Mouse (Mus musculus): ENCODE measurements at regions not wholly inside any gene's neighbourhood (a gene's known extent, or its start where the extent isn't known, plus 50 kb on each side); places are given as distances from the start of the nearest gene placed in this dataset.

DNA sequence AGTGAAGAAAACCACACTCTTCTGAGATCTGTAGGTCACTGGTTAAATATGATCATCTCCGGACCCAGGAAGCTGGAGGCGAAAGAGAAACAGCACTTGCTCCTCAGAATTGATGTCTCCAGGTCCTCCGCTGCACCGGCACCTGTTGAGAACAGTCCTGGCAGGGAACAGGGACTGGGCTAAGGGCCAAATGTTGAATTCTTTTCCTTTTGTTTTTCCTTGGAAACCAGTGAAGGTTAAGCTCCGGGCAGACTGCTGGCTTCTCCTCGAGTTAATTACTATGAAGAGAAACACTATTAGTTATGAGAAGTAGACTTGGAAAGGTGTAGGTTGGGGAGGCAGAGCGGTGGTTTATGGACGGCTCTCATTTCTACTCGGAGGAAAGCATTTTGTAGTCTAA lies 242.7 kb downstream of the Rngtt start:
- DNase-seq, result no peak

DNA sequence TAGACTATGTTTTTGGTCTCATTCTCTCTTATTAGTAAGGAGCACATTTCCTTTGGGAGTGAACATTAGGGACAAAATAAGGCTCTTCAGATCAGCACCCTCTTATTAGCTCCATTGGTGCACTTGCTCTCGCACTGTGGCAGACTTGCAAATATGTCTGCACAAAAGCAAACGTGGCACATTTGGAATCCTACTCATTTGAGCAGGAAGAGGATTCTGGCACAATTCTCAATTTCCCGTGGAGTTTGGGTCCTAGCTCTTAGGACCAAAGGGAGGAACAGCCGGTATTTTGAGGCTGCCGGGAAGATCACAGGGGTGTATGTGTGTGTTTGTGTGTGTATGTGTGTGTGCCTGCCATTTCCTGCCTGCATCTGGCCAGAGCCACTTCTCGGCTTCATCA lies 244.5 kb downstream of the Rngtt start:
- DNase-seq, result no peak

DNA sequence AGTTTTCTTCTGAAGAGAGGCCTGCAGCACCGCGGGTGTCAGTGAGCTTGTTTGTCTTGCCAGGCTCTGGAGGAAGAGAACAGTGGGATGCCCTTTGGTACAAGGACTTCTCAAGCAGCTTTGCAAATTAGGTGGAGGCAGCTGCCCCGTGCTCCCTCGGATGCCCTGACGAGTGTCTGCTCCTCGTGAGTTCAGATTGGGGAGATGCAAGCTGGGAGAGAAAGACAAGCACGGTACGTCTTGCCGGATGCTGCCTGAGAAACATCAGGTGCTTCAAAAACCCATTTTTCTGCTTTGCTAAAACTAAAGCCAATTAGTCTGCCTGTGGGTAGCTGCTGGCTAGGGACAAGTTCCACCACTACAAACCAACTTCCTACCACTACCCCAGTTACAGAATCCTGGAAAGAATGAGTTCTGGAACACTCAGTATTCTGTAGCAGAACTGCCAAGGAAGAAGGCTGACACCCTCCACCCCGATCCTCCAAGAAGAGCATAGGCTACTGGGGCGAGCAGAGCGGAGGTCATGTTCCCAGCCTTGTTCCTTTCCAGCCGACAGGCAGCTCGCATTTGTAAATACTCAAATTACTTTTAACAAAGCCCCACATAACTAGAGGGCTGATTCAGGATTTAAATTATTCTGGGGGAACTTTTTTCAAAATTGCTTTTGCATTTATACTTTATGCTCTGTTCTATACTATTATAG lies 245.3 kb downstream of the Rngtt start:
- DNase-seq, result no peak

DNA sequence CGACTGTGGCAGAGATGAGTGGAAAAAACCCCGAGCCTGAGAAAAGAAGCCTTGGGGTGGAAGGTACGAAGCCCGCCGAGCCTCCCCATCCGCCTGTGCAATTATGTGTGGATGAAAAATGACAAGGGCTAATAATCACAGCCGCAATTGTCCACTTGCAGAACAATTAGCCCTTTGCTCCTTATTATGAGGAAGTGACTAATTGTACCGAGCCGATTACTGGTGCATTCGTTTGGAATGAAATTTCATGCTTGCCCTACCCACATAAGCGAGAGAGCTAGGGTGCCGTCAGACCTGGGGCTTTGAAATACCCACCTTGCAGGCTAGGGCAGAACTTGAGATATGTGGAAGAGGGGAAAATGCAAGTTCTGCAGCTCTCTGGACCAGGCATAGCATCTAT lies 245.9 kb downstream of the Rngtt start:
- no peak for DNase-seq

DNA sequence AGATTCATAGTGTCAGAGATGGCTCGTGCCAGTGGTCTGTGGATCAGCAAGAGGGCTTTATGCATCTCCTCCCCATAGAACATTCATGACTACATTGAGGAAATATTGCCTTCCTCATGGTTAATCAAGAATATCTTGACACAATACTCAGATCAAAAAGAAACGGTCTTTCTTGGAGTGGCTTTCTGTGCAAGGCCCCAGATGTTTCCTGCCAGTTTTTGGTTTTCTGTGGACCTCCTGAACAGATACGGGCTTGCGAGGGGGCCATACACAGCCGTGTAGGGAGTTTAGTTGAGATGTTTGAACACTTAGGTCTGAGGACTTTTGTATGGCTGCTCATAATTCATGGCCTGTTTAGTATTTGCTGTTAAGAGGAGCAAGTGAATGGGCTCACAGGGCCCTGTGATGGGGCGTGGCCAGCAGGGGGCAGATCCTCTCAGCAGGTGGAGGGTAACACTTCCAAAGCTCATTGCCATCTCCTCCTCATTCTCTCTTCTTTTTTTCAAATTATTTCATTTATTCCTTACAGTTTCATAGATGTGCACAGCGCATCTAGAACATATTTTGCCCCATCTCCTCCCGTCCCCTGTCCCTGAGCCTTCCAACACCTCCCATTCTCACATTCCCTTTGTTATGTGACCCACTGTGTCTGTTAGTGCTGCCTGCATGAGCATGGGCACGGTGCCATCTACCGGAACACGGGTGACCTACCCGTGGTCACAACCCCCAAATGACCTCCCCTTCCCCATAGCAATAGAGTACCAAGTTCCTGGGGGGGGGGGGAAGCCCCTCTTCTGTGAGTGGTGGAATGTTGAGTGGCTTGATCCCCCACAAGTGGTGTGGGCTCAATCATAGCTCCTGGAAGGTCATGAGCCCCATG lies 246.8 kb downstream of the Rngtt start:
- DNase-seq, result no peak

DNA sequence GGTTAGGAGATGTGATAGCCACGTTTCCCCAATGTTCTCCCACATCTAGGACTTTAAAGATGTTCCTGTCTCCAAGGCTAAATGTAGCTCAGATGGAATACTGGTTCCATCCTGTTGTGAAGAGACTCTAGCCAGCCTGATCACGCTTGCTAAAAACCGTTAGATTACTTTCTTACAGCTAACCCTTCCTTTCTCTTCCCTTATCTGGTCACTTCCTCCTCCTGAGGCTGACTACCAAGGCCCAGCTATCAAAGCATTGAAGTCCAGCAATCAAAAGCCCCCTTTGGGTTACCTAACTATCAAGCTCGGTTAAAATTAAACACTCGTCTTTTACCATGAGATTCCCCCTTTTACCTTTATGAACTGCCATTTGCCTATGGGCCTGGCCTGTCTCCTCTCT lies 260.2 kb downstream of the Rngtt start:
- no peak for DNase-seq

DNA sequence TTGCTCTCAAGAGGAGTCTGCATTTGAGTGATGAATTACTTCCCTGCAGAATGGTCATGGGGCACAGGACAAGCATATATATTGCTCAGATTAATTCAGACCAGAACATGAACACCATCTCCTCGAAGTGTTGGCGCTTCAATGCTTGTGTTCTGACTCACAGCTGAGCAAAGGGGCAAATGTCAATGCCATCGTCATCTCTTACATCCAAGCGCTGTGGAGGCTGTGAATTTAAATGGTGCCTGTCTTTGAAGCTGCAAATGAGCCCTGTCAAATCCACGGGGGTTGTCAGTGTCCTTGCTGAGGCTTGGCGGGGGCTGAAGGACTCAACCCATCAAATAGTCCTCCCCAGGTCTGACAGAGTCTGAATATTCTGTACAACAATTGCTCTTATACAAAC lies 261.2 kb downstream of the Rngtt start:
- no peak for DNase-seq

DNA sequence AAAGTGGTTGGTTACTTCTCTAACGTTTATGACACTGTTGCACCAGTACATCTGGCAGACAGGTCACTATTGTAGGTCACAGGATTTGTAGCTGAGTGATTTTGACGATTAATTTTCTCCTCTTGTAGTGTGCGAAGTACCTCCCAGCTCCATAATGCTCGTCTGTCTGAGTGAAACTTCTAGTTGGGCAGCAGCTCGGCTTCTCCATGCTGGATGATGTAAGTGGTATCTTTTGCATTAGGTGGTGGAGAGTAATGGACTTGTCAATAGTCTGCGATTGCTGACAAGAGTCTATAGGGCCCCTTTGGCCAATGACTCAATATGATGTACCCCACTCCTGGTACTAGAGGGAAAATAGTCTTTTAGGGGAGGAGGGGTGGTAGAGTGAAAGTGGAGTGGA lies 267.5 kb downstream of the Rngtt start:
- DNase-seq, result no peak

DNA sequence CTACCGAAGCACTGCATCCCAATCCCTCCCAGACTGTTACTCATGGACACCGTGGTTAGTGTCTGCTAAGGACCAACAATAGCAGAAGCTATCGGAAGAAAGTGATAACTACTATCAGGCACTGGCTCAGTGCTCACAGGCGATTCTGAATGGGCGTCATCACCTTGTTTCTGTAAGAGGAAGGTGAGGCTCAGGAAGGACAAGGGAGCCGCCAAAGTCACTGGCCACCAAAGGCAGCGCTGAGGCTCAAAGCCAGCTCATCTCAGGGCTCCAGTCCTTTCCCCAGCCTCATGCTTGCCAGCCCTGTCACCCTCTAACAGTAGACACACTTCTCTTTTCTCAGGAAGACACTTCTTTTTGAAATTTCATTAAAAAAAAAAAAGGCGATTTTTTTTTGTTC lies 270.4 kb downstream of the Rngtt start:
- no peak for DNase-seq

DNA sequence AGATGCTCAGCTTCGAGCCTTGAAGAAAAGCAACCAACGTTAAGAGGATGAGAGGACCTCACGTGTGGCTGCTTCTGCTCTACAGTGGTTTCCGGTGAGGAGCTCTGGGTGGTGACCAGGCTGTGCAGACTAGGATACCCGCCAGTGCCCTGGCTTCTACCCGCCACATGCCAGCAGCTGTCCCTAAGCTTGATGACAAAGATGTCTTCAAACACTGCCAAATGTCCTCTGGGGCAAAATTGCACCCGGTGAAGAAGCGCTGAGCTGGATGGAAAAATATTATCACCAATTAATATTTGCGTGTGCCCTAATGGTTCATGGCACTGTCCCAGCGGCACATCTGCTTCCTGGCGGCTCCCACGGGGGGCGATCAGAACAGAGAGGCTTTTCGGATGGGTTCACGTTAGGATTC lies 271.1 kb downstream of the Rngtt start:
- no peak for DNase-seq

DNA sequence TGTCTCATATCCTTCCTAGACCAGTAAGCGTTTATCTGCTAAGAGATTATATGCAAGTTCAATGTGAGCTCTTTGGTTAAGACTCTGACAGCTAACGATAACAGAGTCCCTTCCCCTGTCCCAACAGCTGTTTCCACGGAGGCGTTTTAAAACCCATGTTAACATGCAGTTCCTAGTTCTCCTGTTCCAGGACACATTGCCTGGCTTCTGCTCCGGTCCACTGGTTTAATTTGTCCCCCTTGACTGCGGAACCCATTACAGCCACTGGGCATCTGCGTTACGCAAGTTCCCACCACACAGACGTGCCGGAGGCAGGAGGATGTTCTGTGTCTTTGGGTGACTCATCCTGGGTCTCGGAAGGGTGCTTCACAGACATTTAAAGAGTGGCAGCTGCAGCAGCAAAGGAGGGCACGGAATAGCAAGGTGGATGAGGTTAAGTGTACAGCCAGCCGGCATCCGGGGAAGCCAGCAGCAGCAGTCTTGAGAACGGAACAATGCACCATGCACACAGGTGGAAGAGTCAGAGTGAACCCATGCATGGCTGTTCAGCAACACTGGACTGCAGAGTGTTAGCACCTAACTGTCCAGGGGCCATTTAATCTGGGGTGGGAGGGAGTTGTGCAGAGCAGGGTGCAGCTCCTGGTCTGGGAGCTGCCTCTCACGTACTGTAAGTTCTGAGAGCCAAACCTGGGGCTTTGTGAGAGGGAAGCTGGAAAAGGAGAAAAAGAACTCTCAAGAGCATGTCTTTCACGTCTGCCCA lies 271.8 kb downstream of the Rngtt start:
- no peak for DNase-seq

DNA sequence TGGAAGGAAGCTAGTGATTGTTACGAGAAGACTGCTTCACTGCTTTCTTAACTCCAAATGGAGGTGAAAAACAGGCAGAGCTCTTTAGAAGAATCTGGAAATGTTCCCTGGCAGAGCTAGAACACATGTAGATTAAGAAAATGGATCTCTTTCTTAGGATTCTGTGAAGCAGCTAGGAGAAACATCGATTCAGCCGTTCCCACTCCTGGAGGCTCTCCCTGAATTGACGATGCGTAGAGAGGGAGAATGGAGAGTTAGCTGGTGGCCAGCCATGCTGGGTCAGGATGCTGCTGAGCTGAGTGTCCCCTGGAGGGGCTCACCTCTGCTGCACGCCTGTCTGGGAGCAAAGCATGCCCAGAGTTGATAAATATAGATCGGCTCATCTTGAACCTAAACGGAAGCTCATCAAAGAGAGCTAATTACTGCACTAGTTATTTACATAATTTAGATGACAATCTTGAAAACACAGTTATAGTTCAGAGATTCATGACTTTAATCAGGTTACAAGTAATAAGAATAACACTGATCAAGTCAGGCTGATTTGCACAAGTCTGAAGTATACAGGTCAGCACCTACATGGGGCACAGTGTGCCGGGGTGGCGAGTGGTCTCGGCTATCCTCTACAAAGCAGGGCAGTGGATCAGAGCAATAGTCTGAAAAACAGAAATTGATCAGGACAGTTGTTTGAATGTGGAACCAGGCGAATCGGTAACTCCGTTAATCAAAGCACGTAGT lies 273.0 kb downstream of the Rngtt start:
- DNase-seq, result no peak

DNA sequence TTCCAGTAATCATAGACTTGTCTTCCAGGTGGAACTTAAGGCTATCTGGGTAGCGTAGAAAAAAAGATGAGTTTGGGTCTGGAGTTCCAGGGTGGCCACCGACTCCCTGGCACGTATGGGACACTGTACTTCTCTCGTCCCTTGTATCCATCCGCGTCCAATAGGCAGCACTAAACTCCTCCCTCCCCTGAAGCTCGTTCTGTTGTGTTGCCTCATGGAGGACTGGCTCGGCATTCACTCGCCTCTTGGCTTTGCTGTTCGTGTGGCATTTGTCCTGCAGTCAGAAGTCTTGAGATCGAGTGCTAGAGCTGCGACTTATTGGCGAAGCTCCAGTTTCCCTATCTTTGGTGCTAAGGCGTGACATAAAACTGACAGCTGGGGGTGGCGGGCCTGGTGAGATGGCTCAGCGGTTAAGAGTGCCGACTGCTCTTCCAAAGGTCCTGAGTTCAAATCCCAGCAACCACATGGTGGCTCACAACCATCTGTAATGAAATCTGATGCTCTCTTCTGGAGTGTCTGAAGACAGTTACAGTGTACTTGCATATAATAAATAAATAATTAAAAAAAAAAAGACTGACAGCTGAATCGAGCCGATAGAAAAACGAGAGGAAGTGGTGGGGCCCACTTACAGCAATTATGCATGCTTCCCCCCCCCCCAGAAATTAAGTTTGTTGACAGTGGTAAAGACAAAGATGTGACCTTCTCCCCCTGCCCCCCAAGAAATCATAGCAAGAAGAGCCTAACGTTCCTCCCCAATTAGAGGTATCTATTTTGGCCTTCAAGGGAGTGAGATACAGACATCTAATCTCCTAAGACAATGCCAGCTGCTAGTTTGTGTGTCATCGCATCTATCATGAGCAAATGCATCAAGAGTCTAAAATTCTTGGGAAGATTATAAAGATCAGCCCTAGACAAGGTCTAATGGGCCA lies 274.1 kb downstream of the Rngtt start:
- no peak for DNase-seq

DNA sequence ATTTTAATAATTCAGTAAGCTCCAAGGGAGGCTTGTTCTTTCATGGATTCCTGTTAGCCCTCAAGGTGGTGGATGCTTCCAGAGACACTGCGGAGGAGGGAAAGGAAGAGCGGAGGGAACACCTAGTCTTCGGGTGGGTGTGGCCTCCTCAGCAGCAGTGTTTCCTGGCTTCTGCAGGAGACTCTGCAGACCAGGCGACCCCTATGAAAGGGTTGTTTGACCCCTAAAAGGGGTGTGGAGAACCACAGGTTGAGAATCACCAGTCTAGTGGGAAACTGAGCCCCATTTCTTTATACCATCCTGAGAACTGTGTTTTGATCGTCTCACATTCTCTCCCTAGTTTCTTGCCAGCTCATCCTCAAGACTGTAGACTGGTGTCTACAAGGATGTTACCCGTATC lies 275.7 kb downstream of the Rngtt start:
- DNase-seq, result no peak

DNA sequence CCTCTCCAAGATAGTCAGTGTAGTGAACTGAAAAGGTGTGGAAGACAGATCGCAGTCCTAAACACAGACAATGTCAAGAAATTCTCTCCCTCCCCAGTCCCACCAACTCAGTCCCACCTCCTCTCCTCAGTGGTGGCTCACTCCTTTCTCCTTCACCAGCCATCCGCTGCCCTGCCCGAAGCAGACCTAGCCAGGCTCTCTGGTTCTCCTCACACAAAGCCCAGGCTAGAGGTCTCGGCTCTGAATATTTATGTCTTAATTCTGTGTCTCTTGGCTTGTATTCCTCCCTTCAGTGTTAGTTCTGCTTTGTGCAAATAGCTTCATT lies 276.1 kb downstream of the Rngtt start:
- no peak for DNase-seq

DNA sequence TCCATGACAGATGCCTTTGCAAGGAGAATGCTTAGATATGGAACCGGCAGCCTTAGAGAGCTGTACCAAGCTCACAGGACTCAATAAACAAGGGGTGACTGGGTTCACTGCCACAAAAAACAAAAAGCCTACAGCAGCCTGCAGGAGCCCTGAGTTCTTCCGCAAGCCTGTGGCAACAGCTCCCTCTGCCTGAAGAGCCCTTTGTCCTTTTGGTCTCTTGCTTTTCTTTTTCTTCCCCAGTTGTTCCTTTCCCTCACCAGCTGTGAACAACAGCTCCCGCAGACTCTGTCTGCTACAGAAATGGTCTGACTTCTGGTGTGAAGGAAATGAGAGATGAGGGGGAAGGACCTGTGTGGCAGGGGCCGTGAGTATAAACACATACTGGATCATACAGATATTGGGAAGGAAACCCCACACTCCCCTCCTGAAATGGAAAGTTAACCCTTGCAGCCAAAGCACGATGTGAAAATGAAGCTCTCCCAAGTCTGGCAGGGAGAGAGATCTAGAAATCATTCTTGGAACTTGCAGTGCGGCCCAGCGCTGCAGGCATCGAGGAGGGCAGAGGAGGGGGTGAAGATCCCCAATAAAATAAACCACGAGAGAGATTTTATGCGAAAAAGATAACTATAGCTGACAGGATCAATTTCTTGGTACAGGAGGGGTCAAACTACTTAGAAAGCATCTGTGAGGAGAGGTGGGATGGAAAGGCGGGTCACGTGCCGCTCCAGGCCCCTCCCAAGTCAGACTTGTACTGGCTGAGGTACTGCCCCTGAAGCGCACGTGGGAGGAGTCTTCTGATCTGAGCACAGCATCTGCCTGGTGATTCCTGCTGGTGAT lies 276.7 kb downstream of the Rngtt start:
- DNase-seq, result no peak

DNA sequence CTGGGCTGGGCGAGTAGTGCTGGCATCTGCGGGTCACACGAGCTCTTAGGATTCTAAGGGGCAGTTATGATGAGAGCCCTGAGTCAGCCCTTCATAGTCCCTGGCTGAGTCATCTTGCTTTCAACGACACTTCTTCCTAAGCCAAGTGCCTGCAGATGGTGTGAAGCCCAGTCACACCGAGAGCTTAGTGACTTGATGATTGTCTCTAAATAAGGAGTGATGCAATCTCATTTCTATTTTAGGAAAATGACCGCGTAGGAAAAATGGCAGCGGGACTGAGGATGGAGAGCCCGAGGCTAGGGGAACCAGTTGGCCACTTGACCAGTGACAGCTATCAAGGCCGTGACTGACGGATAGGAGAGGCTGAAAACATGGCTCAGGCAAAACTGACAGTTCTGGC lies 277.6 kb downstream of the Rngtt start:
- no peak for DNase-seq

DNA sequence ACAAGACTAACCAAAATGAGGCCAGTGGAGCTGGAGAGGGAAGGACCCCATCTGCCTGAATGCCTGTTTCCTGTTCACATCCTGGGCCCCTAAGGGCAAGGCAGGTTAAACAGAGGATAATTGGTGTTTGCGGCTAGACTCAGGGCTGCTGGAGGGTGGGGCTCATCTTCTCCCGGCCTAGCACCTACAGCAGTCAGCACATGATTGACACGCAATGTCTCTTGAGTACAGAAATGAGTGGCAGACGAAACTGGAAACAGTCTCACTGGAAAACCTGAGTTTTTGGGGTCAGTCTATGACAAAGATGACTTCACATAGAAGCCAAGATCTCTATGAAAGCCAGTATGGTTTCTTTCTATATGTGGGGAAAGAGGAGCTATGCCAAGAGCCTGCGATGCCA lies 278.0 kb downstream of the Rngtt start:
- no peak for DNase-seq

DNA sequence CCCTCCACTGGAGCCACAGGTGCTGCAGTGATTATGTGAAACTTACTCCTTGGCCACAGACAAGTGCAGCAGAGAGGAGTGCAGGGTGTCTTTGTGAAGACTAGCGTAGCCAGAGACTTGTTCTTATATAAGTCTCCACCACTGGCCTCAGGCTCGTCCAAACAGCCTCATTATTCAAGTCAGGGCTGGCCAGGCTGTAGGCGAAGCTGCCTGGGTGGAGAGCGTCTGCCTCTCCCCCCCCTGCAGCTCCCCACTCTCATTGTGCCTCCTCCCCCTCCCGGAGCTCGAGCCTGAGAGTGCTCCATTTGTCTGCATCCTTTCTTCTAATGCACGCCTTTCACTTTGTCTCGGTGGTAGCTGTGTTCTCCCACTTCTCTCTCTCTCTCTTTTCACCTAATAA lies 279.1 kb downstream of the Rngtt start:
- DNase-seq, result no peak

DNA sequence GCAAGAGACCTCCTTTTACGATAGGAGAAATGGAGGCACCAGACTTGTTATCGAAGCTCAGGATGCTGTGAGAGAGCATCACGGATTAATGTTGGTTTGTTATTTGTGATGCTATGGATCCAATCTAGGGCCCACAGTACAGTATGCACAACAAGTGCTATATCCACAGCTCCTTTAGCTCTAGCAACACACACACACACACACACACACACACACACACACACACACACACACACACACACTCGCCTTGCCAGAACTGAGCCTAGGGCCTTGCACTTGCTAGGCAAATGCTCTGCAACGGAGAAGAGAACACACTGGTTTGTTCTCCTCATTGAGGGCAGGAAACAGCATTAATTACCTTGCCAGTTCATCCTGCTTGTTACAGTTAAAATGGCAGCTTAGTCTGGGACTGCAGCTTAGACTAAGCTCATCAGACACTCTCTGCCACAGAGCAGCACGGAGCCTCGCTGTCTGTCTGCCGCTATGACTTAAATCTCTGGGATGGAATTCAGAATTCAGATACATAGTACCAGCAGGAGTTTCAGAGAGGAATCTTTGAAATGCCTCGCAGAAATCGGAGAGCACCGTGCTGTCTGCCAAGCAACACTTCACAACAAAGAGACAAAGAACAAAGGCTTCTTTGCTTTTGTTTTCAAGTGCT lies 285.0 kb downstream of the Rngtt start:
- no peak for DNase-seq

DNA sequence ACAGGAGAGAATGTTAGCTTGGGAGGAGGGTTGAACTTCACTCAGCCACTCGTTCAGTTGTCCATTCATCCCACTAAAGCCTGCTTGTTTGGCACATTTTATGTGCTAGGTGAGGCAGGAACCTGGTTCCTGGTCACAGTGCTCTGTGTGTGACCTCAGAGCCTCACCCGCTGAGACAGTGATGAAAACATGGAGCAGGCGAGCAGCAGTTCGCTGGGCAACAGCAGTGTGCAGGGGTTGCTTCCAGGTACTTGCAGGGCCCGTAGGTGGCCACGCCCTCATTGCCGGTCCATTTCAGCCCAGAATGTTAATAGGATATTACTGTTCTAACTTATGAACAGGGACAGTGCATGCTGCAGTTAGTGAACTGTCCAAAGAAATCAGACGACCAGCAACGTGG lies 285.7 kb downstream of the Rngtt start:
- DNase-seq, result no peak
